Mouse (Mus musculus): Measurements from ENCODE around the gene Tpra1.

DNA sequence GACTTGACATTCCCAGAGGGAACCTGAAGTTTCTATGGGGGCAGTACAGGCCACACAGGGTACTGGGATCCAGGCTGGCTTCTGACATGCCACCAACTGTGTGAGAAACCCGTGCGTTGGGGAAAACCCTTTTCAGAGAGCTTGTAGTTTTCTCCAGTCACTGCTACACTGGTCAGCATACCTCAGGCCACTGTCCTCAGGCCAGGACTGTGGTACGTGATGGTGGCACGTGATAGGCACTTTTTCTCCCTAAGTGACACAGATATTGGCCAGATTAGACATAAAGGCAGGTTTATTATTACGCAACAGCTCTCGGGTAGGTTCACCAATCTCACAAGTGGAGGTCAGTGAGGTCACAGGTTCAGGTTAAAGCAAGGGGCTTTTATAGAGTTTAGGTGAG, 41.6 kb downstream of the Tpra1 start:
- TF ChIP-seq CTCF (IDR thresholded peaks at IDR 0.05; ENCODE audit: borderline replicate concordance, insufficient read depth, low read length): no peak
- no peak for TF ChIP-seq POLR2A (IDR thresholded peaks at IDR 0.05; ENCODE audit: low read depth, low read length)

Data from embryonic fibroblast, embryonic 13.5 days (primary cell).